Mouse (Mus musculus): ENCODE data around the gene Psat1.

The Psat1 gene

GRCm38 (mm10) chr19:15864129-15864528 lies 83.0 kb downstream of the Psat1 start:
- ATAC-seq (ENCODE audit: low TSS enrichment): no peak

- ATAC-seq (ENCODE audit: low TSS enrichment): no peak
These were observed 91.8 kb downstream of the Psat1 start for GRCm38 (mm10) chr19:15855379-15855778.

All from frontal cortex, adult (tissue).